Mouse (Mus musculus) stomach, embryonic 14.5 days (tissue): Measurements from ENCODE around the gene Ucp3. TPM values are rescaled to one million over a fixed set of nuclear protein-coding genes. Genes with fewer than 3 reads are reported as not detected.

Source experiments
- ATAC-seq: fragments of 200-750 bp; cut with Nextera tagmentation; 2 replicates; pipeline ENCODE4 v1.8.0; 2017; ENCODE audit warnings: low read depth, moderate TSS enrichment; ENCODE audit not compliant: insufficient number of reproducible peaks, insufficient read depth, low FRiP score
- H3K27ac ChIP-seq: fragments of 300-500 bp; sonication (generic); 2 replicates; pipeline ENCODE4 v1.5.1; 2014; ENCODE audit warnings: mild to moderate bottlenecking, low read length, moderate library complexity, mixed read lengths
- H3K27me3 ChIP-seq: fragments of 300-500 bp; sonication (generic); 2 replicates; pipeline ENCODE4 v1.6.1; 2014; ENCODE audit warnings: low read length, control low read depth, mixed read lengths; ENCODE audit not compliant: control insufficient read depth, insufficient read depth
- H3K36me3 ChIP-seq: fragments of 300-500 bp; sonication (generic); 2 replicates; pipeline ENCODE4 v1.6.1; 2014; ENCODE audit warnings: mild to moderate bottlenecking, control low read depth, low read length, moderate library complexity, mixed read lengths; ENCODE audit not compliant: control insufficient read depth, insufficient read depth
- H3K4me1 ChIP-seq: fragments of 300-500 bp; sonication (generic); 2 replicates; pipeline ENCODE4 v1.6.1; 2014; ENCODE audit warnings: low read length, control low read depth, mixed read lengths; ENCODE audit not compliant: control insufficient read depth, insufficient read depth
- H3K4me2 ChIP-seq: fragments of 300-500 bp; sonication (generic); replicated peaks from 2 replicates; pipeline ENCODE4 v1.6.1; 2014; ENCODE audit warnings: low read depth, low read length, control low read depth
- H3K4me3 ChIP-seq: fragments of 300-500 bp; sonication (generic); 2 replicates; pipeline ENCODE4 v1.5.1; 2014; ENCODE audit warnings: low read depth, low read length, control low read depth
- H3K9ac ChIP-seq: fragments of 300-500 bp; sonication (generic); replicated peaks from 2 replicates; pipeline ENCODE4 v1.6.1; 2014; ENCODE audit warnings: low read depth, mild to moderate bottlenecking, control low read depth, low read length, moderate library complexity, mixed read lengths
- H3K9me3 ChIP-seq: fragments of 300-500 bp; sonication (generic); 2 replicates; pipeline ENCODE4 v1.6.1; 2016; ENCODE audit warnings: low read depth, low read length, control low read depth; ENCODE audit not compliant: control insufficient read depth
- WGBS: fragments of 180-500 bp; shearing (Covaris S2); extraction: QIAGEN DNeasy Blood & Tissue Kit; methylation state at CpG from one replicate; pipeline ENCODE4 v1.1.7; 2014; 5-methylcytosine and 5-hydroxymethylcytosine counted together
- polyA plus RNA-seq: library from polyadenylated mRNA; unstranded; fragments of >200 nt; fragmentation: Nextera tagmentation; extraction: Ambion mirVana; gene quantifications from 2 replicates; pipeline ENCODE4 v1.2.1, GENCODE M21; 2014

Gene Ucp3
- polyA plus RNA-seq, 1 experiment from 2014 or later, result not detected

DNA sequence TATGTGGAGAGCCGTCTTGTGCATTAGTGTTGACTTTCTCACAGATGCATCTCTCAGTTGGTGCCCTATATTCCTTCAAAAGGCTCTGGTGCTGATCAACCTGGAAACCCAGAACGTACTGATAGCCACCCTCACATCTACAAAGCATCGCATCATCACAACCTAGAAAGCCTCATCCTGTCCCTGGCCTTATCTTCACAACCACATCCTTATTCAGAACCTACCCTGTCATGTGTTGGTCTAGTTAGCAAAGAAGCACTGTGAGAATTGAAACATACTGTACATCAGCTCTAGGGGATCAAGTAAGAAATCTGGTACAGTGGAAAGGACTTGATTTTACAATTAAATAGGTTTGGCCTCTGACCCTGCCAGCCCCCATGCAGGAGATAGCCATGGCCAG, 23.8 kb upstream of the Ucp3 start:
- peaks cover 67% of the 10 kb centered on the region for H3K36me3 ChIP-seq
- no peaks in the 10 kb centered on the region for H3K27me3 ChIP-seq
- no peak overlapping the region for H3K4me3 ChIP-seq
- ATAC-seq, result no peak
- H3K4me2 ChIP-seq, result no peak overlapping the region
- no peaks in the 10 kb centered on the region for H3K9me3 ChIP-seq
- no peak overlapping the region for H3K27ac ChIP-seq
- H3K9ac ChIP-seq, result no peak overlapping the region
- H3K4me1 ChIP-seq, result no peaks in the 10 kb centered on the region
- 97% methylated on average over 3 of the region's 3 CpGs for WGBS

GRCm38 (mm10) chr7:100458153-100458552, 14.6 kb upstream of the Ucp3 start:
- Histone ChIP-seq H3K36me3 (peaks cover 42% of the 10 kb centered on the region), H3K9ac (no peak overlapping the region), H3K4me1 (no peaks in the 10 kb centered on the region), H3K4me3 (no peak overlapping the region), H3K27me3 (no peaks in the 10 kb centered on the region), H3K27ac (no peak overlapping the region), H3K9me3 (no peaks in the 10 kb centered on the region), H3K4me2 (no peak overlapping the region)
- WGBS, result 53% methylated on average over 1 of the region's 1 CpGs
- peak; percentile 81 for ATAC-seq

GRCm38 (mm10) chr7:100459862-100460261, 12.9 kb upstream of the Ucp3 start:
- Histone ChIP-seq H3K4me3 (no peak overlapping the region), H3K36me3 (peaks cover 31% of the 10 kb centered on the region), H3K4me1 (no peaks in the 10 kb centered on the region), H3K27me3 (no peaks in the 10 kb centered on the region), H3K27ac (no peak overlapping the region), H3K4me2 (no peak overlapping the region), H3K9me3 (no peaks in the 10 kb centered on the region), H3K9ac (no peak overlapping the region)
- WGBS, result 92% methylated on average over 3 of the region's 3 CpGs
- no peak for ATAC-seq

GRCm38 (mm10) chr7:100461621-100462151, 11.1 kb upstream of the Ucp3 start:
- 84% methylated on average over 6 of the region's 6 CpGs for WGBS
- Histone ChIP-seq H3K27ac (no peak overlapping the region), H3K4me1 (peaks cover 6% of the 10 kb centered on the region; the same call in 1 of the 2 replicates), H3K36me3 (peaks cover 17% of the 10 kb centered on the region), H3K4me2 (no peak overlapping the region), H3K27me3 (no peaks in the 10 kb centered on the region), H3K9me3 (no peaks in the 10 kb centered on the region), H3K9ac (no peak overlapping the region), H3K4me3 (no peak overlapping the region)
- no peak for ATAC-seq

DNA sequence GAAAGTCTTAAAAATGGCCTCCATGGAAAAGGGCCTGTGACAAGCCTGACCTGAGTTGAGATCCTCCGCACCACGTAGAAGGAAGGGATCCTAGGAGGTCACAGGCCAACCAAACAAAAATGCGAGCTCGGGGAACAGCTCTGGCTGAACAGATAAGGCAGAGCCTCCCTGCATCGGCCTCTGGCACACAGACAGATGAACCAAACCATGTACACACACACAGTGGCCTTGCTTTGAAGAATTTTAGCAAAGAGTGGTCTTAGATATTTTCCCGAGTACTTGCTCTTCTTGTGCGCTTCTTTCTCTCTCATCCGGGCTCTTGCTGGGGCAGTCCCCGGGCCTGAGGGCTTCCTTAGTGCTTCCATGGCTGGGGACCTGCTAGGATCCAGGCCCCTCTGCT, 9.6 kb upstream of the Ucp3 start:
- Histone ChIP-seq H3K4me1 (peaks cover 6% of the 10 kb centered on the region), H3K36me3 (peaks cover 16% of the 10 kb centered on the region), H3K4me2 (no peak overlapping the region), H3K27me3 (no peaks in the 10 kb centered on the region), H3K9me3 (no peaks in the 10 kb centered on the region), H3K9ac (no peak overlapping the region), H3K27ac (no peak overlapping the region), H3K4me3 (no peak overlapping the region)
- WGBS, result 49% methylated on average over 9 of the region's 9 CpGs
- ATAC-seq, result no peak

GRCm38 (mm10) chr7:100463757-100464156, 9.0 kb upstream of the Ucp3 start:
- H3K27ac ChIP-seq, result no peak overlapping the region
- ATAC-seq, result no peak
- H3K27me3 ChIP-seq, result no peaks in the 10 kb centered on the region
- H3K9ac ChIP-seq, result no peak overlapping the region
- H3K4me1 ChIP-seq, result peaks cover 6% of the 10 kb centered on the region
- no peaks in the 10 kb centered on the region for H3K9me3 ChIP-seq
- 54% methylated on average over 10 of the region's 10 CpGs for WGBS
- H3K4me3 ChIP-seq, result no peak overlapping the region
- no peak overlapping the region for H3K4me2 ChIP-seq
- H3K36me3 ChIP-seq, result peaks cover 14% of the 10 kb centered on the region

- Histone ChIP-seq H3K27ac (no peak overlapping the region), H3K4me2 (no peak overlapping the region), H3K4me1 (peaks cover 6% of the 10 kb centered on the region), H3K9me3 (no peaks in the 10 kb centered on the region), H3K9ac (no peak overlapping the region), H3K36me3 (peaks cover 17% of the 10 kb centered on the region; the same call in 1 of the 2 replicates), H3K27me3 (no peaks in the 10 kb centered on the region), H3K4me3 (no peak overlapping the region)
- no peak for ATAC-seq
- 88% methylated on average over 7 of the region's 7 CpGs for WGBS
These were observed 8.5 kb upstream of the Ucp3 start for GRCm38 (mm10) chr7:100464248-100464647.

DNA sequence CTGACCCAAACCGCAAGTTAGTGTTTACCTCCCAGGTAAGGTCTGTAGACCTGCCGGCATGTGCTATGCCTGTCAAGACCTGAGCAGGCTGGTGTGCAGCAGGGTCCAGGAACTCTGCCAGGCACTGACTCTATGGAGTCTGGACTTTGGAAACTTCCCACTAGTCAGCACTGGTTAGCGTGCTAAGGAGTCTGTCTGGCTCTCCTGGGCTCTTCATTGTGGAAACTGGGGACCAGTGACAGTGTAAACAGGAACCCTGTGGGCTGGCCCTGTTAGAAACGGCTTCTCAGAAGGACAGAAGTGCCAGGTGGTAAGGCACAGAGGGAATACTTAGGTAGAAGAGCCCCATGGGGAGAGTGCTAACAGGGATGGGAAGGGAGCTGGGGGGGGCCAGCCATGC, 7.5 kb upstream of the Ucp3 start:
- Histone ChIP-seq H3K27ac (peak overlapping the region; percentile 46; the same call in 1 of the 2 replicates), H3K9ac (no peak overlapping the region), H3K4me1 (peaks cover 6% of the 10 kb centered on the region), H3K27me3 (no peaks in the 10 kb centered on the region), H3K36me3 (peaks cover 15% of the 10 kb centered on the region; the same call in 1 of the 2 replicates), H3K9me3 (no peaks in the 10 kb centered on the region), H3K4me3 (no peak overlapping the region), H3K4me2 (no peak overlapping the region; the same call in 1 of the 2 replicates)
- ATAC-seq, result no peak
- 65% methylated on average over 4 of the region's 4 CpGs for WGBS
